Mouse (Mus musculus) midbrain, embryonic 10.5 days (tissue): Measurements from ENCODE around the gene Peak1. TPM values are rescaled to one million over a fixed set of nuclear protein-coding genes. Genes with fewer than 3 reads are reported as not detected.

Experiments
- DNase-seq: peaks from one replicate; pipeline ENCODE4 v3.0.0-alpha.2; 2017; ENCODE audit warnings: low spot score
- H3K27ac ChIP-seq: fragments of 300-500 bp; sonication (generic); replicated peaks from 2 replicates; pipeline ENCODE4 v1.5.1; 2016; ENCODE audit warnings: mild to moderate bottlenecking
- H3K27me3 ChIP-seq: fragments of 300-500 bp; sonication (generic); 2 replicates; pipeline ENCODE4 v1.6.1; 2016; ENCODE audit warnings: low read depth, mild to moderate bottlenecking; ENCODE audit not compliant: poor library complexity, severe bottlenecking
- H3K36me3 ChIP-seq: fragments of 300-500 bp; sonication (generic); 2 replicates; pipeline ENCODE4 v1.6.1; 2016; ENCODE audit warnings: mild to moderate bottlenecking, moderate library complexity
- H3K4me1 ChIP-seq: fragments of 300-500 bp; sonication (generic); 2 replicates; pipeline ENCODE4 v1.6.1; 2016
- H3K4me3 ChIP-seq: fragments of 300-500 bp; sonication (generic); 2 replicates; pipeline ENCODE4 v1.5.1; 2016; ENCODE audit warnings: mild to moderate bottlenecking, moderate library complexity
- H3K9me3 ChIP-seq: fragments of 300-500 bp; sonication (generic); replicated peaks from 2 replicates; pipeline ENCODE4 v1.6.1; 2016; ENCODE audit warnings: mild to moderate bottlenecking
- WGBS: fragments of 180-500 bp; shearing (Covaris S2); methylation state at CpG from one replicate; pipeline ENCODE4 v1.1.7; 2016; 5-methylcytosine and 5-hydroxymethylcytosine counted together
- polyA plus RNA-seq: library from polyadenylated mRNA; unstranded; fragments of >200 nt; fragmentation: Nextera tagmentation; extraction: Ambion mirVana; gene quantifications from 2 replicates; pipeline ENCODE4 v1.2.1, GENCODE M21; 2016

The Peak1 gene
- polyA plus RNA-seq = 4.3 and 4.5 TPM in 2 replicates

- peak; percentile 100 for DNase-seq
- Histone ChIP-seq H3K9me3 (no peaks in the 10 kb centered on the region), H3K27ac (peak within 1 kb of the TSS; percentile 94), H3K36me3 (no peaks in the 10 kb centered on the region), H3K27me3 (no peaks in the 10 kb centered on the region), H3K4me1 (peaks cover 46% of the 10 kb centered on the region), H3K4me3 (peak within 1 kb of the TSS; percentile 80)
- WGBS = under 1% methylated on average over 59 of the region's 59 CpGs
Measured at GRCm38 (mm10) chr9:56417948-56418737, at the start of gene Peak1, which contains the start of gene Hmg20a. Peak1 (minus strand) TSS chr9:56418067. Hmg20a (plus strand) TSS chr9:56418609.

GRCm38 (mm10) chr9:56466251-56466650 is 48.4 kb upstream of the Peak1 start:
- Histone ChIP-seq H3K9me3 (no peaks in the 10 kb centered on the region), H3K4me3 (no peak overlapping the region), H3K27ac (no peak overlapping the region), H3K27me3 (no peaks in the 10 kb centered on the region), H3K36me3 (peaks cover 32% of the 10 kb centered on the region), H3K4me1 (peaks cover 33% of the 10 kb centered on the region)
- WGBS = 96% methylated on average over 4 of the region's 4 CpGs
- no peak for DNase-seq

- no peaks in the 10 kb centered on the region for H3K27me3 ChIP-seq
- WGBS = 52% methylated on average over 23 of the region's 23 CpGs
- no peaks in the 10 kb centered on the region for H3K9me3 ChIP-seq
- peaks cover 29% of the 10 kb centered on the region for H3K4me1 ChIP-seq
- peak overlapping the region; percentile 63 for H3K27ac ChIP-seq
- H3K36me3 ChIP-seq = peaks cover 32% of the 10 kb centered on the region
- peak; percentile 23 for DNase-seq
- H3K4me3 ChIP-seq = peak overlapping the region; percentile 16
Measured at GRCm38 (mm10) chr9:56464863-56465654, 47.2 kb upstream of the Peak1 start.

- Histone ChIP-seq H3K9me3 (no peaks in the 10 kb centered on the region), H3K27ac (no peak overlapping the region), H3K27me3 (no peaks in the 10 kb centered on the region), H3K4me1 (peaks cover 29% of the 10 kb centered on the region), H3K36me3 (peaks cover 24% of the 10 kb centered on the region), H3K4me3 (no peak overlapping the region)
- WGBS = 71% methylated on average over 4 of the region's 4 CpGs
- no peak for DNase-seq
Measured at GRCm38 (mm10) chr9:56463686-56464515, 46.0 kb upstream of the Peak1 start.

GRCm38 (mm10) chr9:56463046-56463445 is 45.2 kb upstream of the Peak1 start:
- no peak overlapping the region for H3K27ac ChIP-seq
- DNase-seq = no peak
- H3K36me3 ChIP-seq = peaks cover 15% of the 10 kb centered on the region
- no peak overlapping the region for H3K4me3 ChIP-seq
- H3K27me3 ChIP-seq = no peaks in the 10 kb centered on the region
- no peaks in the 10 kb centered on the region for H3K9me3 ChIP-seq
- 91% methylated on average over 2 of the region's 2 CpGs for WGBS
- peaks cover 29% of the 10 kb centered on the region for H3K4me1 ChIP-seq

- peaks cover 29% of the 10 kb centered on the region for H3K4me1 ChIP-seq
- DNase-seq = no peak
- H3K4me3 ChIP-seq = no peak overlapping the region
- no peak overlapping the region for H3K27ac ChIP-seq
- no peaks in the 10 kb centered on the region for H3K9me3 ChIP-seq
- no peaks in the 10 kb centered on the region for H3K27me3 ChIP-seq
- H3K36me3 ChIP-seq = peaks cover 11% of the 10 kb centered on the region
- WGBS = 97% methylated on average over 1 of the region's 1 CpGs
Measured at GRCm38 (mm10) chr9:56462606-56463005, 44.7 kb upstream of the Peak1 start.

GRCm38 (mm10) chr9:56460987-56461386 is 43.1 kb upstream of the Peak1 start:
- Histone ChIP-seq H3K4me3 (no peak overlapping the region), H3K27me3 (no peaks in the 10 kb centered on the region), H3K36me3 (peaks cover under 1% of the 10 kb centered on the region; the same call in 1 of the 2 replicates), H3K9me3 (no peaks in the 10 kb centered on the region), H3K4me1 (peaks cover 23% of the 10 kb centered on the region), H3K27ac (no peak overlapping the region)
- no peak for DNase-seq
- WGBS = 79% methylated on average over 5 of the region's 5 CpGs

GRCm38 (mm10) chr9:56456426-56456825 is 38.6 kb upstream of the Peak1 start:
- no peak for DNase-seq
- Histone ChIP-seq H3K27me3 (no peaks in the 10 kb centered on the region), H3K36me3 (0 out of 2 replicates have a peak, but pooled peaks cover 3% of the 10 kb centered on the region), H3K9me3 (no peaks in the 10 kb centered on the region), H3K4me3 (no peak overlapping the region), H3K27ac (no peak overlapping the region), H3K4me1 (no peaks in the 10 kb centered on the region)
- 93% methylated on average over 3 of the region's 3 CpGs for WGBS

- no peaks in the 10 kb centered on the region for H3K27me3 ChIP-seq
- 88% methylated on average over 2 of the region's 2 CpGs for WGBS
Measured at GRCm38 (mm10) chr9:56453038-56453815, 35.4 kb upstream of the Peak1 start.

GRCm38 (mm10) chr9:56451570-56451969 is 33.7 kb upstream of the Peak1 start:
- Histone ChIP-seq H3K36me3 (peaks cover 8% of the 10 kb centered on the region; the same call in 1 of the 2 replicates), H3K27me3 (no peaks in the 10 kb centered on the region), H3K27ac (no peak overlapping the region), H3K9me3 (no peaks in the 10 kb centered on the region), H3K4me3 (no peak overlapping the region), H3K4me1 (no peaks in the 10 kb centered on the region)
- DNase-seq = no peak
- WGBS = 93% methylated on average over 6 of the region's 6 CpGs

More at GRCm38 (mm10) chr9:56453038-56453815, 35.4 kb upstream of the Peak1 start:
- H3K27ac ChIP-seq = no peak overlapping the region
- no peak overlapping the region for H3K4me3 ChIP-seq
- no peaks in the 10 kb centered on the region for H3K9me3 ChIP-seq
- no peaks in the 10 kb centered on the region for H3K4me1 ChIP-seq
- 0 out of 2 replicates have a peak, but pooled peaks cover 3% of the 10 kb centered on the region for H3K36me3 ChIP-seq
- no peak for DNase-seq

GRCm38 (mm10) chr9:56439699-56440098 is 21.8 kb upstream of the Peak1 start:
- no peak overlapping the region for H3K27ac ChIP-seq
- no peaks in the 10 kb centered on the region for H3K9me3 ChIP-seq
- DNase-seq = no peak
- no peaks in the 10 kb centered on the region for H3K4me1 ChIP-seq
- WGBS = 84% methylated on average over 7 of the region's 7 CpGs
- no peak overlapping the region for H3K4me3 ChIP-seq
- H3K27me3 ChIP-seq = no peaks in the 10 kb centered on the region
- no peaks in the 10 kb centered on the region for H3K36me3 ChIP-seq
